Mouse (Mus musculus): ENCODE measurements around the gene Anks4b.
A peak's percentile ranks its signal among the peaks of the same experiment; 100 is the strongest.

The Anks4b gene

GRCm38 (mm10) chr7:120173603-120174244 is at the start of gene Anks4b:
TSS of gene Anks4b (plus strand) at chr7:120173858.
- no peak for DNase-seq (ENCODE audit: low read depth, low spot score)

GRCm38 (mm10) chr7:120124844-120125243 is 48.8 kb upstream of the Anks4b start:
- peak; percentile 78 for DNase-seq (ENCODE audit: low read depth, low spot score)

GRCm38 (mm10) chr7:120126976-120127685 is 46.5 kb upstream of the Anks4b start:
- no peak for DNase-seq (ENCODE audit: low read depth, low spot score)

- DNase-seq (ENCODE audit: low read depth, low spot score) = peak; percentile 59
Measured at GRCm38 (mm10) chr7:120127686-120128059, 46.0 kb upstream of the Anks4b start.

- DNase-seq (ENCODE audit: low read depth, low spot score) = no peak
Measured at GRCm38 (mm10) chr7:120128951-120129350, 44.7 kb upstream of the Anks4b start.

GRCm38 (mm10) chr7:120142743-120143142 is 30.9 kb upstream of the Anks4b start:
- no peak for DNase-seq (ENCODE audit: low read depth, low spot score)

- DNase-seq (ENCODE audit: low read depth, low spot score) = no peak
Measured at GRCm38 (mm10) chr7:120145191-120145590, 28.5 kb upstream of the Anks4b start, which contains the start of gene Zp2. TSS of gene Zp2 (minus strand) at chr7:120145291.

GRCm38 (mm10) chr7:120150257-120150656 is 23.4 kb upstream of the Anks4b start:
- DNase-seq (ENCODE audit: low read depth, low spot score) = no peak

- DNase-seq (ENCODE audit: low read depth, low spot score) = no peak
Measured at GRCm38 (mm10) chr7:120150898-120151297, 22.8 kb upstream of the Anks4b start.

- DNase-seq (ENCODE audit: low read depth, low spot score) = peak; percentile 32
Measured at GRCm38 (mm10) chr7:120156841-120157409, 16.7 kb upstream of the Anks4b start.

GRCm38 (mm10) chr7:120157575-120158061 is 16.0 kb upstream of the Anks4b start:
- DNase-seq (ENCODE audit: low read depth, low spot score) = no peak

GRCm38 (mm10) chr7:120158121-120158613 is 15.5 kb upstream of the Anks4b start:
- DNase-seq (ENCODE audit: low read depth, low spot score) = no peak

GRCm38 (mm10) chr7:120163581-120164251 is 9.9 kb upstream of the Anks4b start:
- no peak for DNase-seq (ENCODE audit: low read depth, low spot score)

GRCm38 (mm10) chr7:120172188-120172700 is 1.4 kb upstream of the Anks4b start:
- no peak for DNase-seq (ENCODE audit: low read depth, low spot score)

GRCm38 (mm10) chr7:120174723-120175504 is 1.3 kb downstream of the Anks4b start:
- no peak for DNase-seq (ENCODE audit: low read depth, low spot score)

- DNase-seq (ENCODE audit: low read depth, low spot score) = no peak
Measured at GRCm38 (mm10) chr7:120177611-120178010, 4.0 kb downstream of the Anks4b start.

GRCm38 (mm10) chr7:120178935-120179334 is 5.3 kb downstream of the Anks4b start:
- no peak for DNase-seq (ENCODE audit: low read depth, low spot score)

GRCm38 (mm10) chr7:120180547-120180946 is 6.9 kb downstream of the Anks4b start:
- DNase-seq (ENCODE audit: low read depth, low spot score) = no peak

- no peak for DNase-seq (ENCODE audit: low read depth, low spot score)
Measured at GRCm38 (mm10) chr7:120181401-120182230, 8.0 kb downstream of the Anks4b start.

GRCm38 (mm10) chr7:120182891-120183290 is 9.2 kb downstream of the Anks4b start:
- DNase-seq (ENCODE audit: low read depth, low spot score) = no peak
